Mouse (Mus musculus): ENCODE data around the gene Cdk8. TPM values are rescaled to one million over a fixed set of nuclear protein-coding genes. Genes with fewer than 3 reads are reported as not detected.

Gene Cdk8
- polyA plus RNA-seq, 1 experiment from 2014 or later = 8.4 TPM

- 70% methylated on average over 13 of the region's 13 CpGs for WGBS
- Histone ChIP-seq H3K4me3 (ENCODE audit: low read length) (no peak overlapping the region), H3K27me3 (ENCODE audit: control insufficient read depth, insufficient read depth, low read depth, low read length) (no peaks in the 10 kb centered on the region), H3K4me1 (replicated peaks; ENCODE audit: control insufficient read depth, insufficient read depth, low read length) (no peaks in the 10 kb centered on the region), H3K9ac (ENCODE audit: low read length) (no peak overlapping the region), H3K9me3 (ENCODE audit: control insufficient read depth, low read length) (no peaks in the 10 kb centered on the region), H3K36me3 (ENCODE audit: control insufficient read depth, insufficient read depth, low read length) (peaks cover 16% of the 10 kb centered on the region), H3K27ac (ENCODE audit: low read length) (no peak overlapping the region), H3K4me2 (ENCODE audit: low read depth, low read length) (no peak overlapping the region)
- ATAC-seq (ENCODE audit: low read depth) = no peak
These were observed 51.0 kb downstream of the Cdk8 start for GRCm38 (mm10) chr5:146281884-146282579.

- Histone ChIP-seq H3K4me3 (ENCODE audit: low read length) (no peak overlapping the region), H3K9ac (ENCODE audit: low read length) (no peak overlapping the region), H3K36me3 (ENCODE audit: control insufficient read depth, insufficient read depth, low read length) (peaks cover 17% of the 10 kb centered on the region), H3K9me3 (ENCODE audit: control insufficient read depth, low read length) (no peaks in the 10 kb centered on the region), H3K4me2 (ENCODE audit: low read depth, low read length) (no peak overlapping the region), H3K27ac (ENCODE audit: low read length) (no peak overlapping the region), H3K4me1 (replicated peaks; ENCODE audit: control insufficient read depth, insufficient read depth, low read length) (no peaks in the 10 kb centered on the region), H3K27me3 (ENCODE audit: control insufficient read depth, insufficient read depth, low read depth, low read length) (no peaks in the 10 kb centered on the region)
- 84% methylated on average over 6 of the region's 6 CpGs for WGBS
- no peak for ATAC-seq (ENCODE audit: low read depth)
These were observed 52.9 kb downstream of the Cdk8 start for GRCm38 (mm10) chr5:146283899-146284298.

- 78% methylated on average over 10 of the region's 10 CpGs for WGBS
- Histone ChIP-seq H3K4me2 (ENCODE audit: low read depth, low read length) (no peak overlapping the region), H3K4me1 (replicated peaks; ENCODE audit: control insufficient read depth, insufficient read depth, low read length) (no peaks in the 10 kb centered on the region), H3K4me3 (ENCODE audit: low read length) (no peak overlapping the region), H3K36me3 (ENCODE audit: control insufficient read depth, insufficient read depth, low read length) (peaks cover 17% of the 10 kb centered on the region), H3K9ac (ENCODE audit: low read length) (no peak overlapping the region), H3K9me3 (ENCODE audit: control insufficient read depth, low read length) (no peaks in the 10 kb centered on the region), H3K27ac (ENCODE audit: low read length) (no peak overlapping the region), H3K27me3 (ENCODE audit: control insufficient read depth, insufficient read depth, low read depth, low read length) (no peaks in the 10 kb centered on the region)
- ATAC-seq (ENCODE audit: low read depth) = no peak
These were observed 56.4 kb downstream of the Cdk8 start for GRCm38 (mm10) chr5:146287416-146287815.

- H3K27ac ChIP-seq (ENCODE audit: low read length) = no peak overlapping the region
- H3K4me3 ChIP-seq (ENCODE audit: low read length) = no peak overlapping the region
- H3K4me1 ChIP-seq (replicated peaks; ENCODE audit: control insufficient read depth, insufficient read depth, low read length) = no peaks in the 10 kb centered on the region
- no peak for ATAC-seq (ENCODE audit: low read depth)
- no peaks in the 10 kb centered on the region for H3K27me3 ChIP-seq (ENCODE audit: control insufficient read depth, insufficient read depth, low read depth, low read length)
- no peaks in the 10 kb centered on the region for H3K9me3 ChIP-seq (ENCODE audit: control insufficient read depth, low read length)
- H3K36me3 ChIP-seq (ENCODE audit: control insufficient read depth, insufficient read depth, low read length) = peaks cover 17% of the 10 kb centered on the region
- WGBS = 84% methylated on average over 13 of the region's 13 CpGs
- H3K4me2 ChIP-seq (ENCODE audit: low read depth, low read length) = no peak overlapping the region
- H3K9ac ChIP-seq (ENCODE audit: low read length) = no peak overlapping the region
These were observed 57.0 kb downstream of the Cdk8 start for GRCm38 (mm10) chr5:146288048-146288501.

- no peaks in the 10 kb centered on the region for H3K27me3 ChIP-seq (ENCODE audit: control insufficient read depth, insufficient read depth, low read depth, low read length)
- ATAC-seq (ENCODE audit: low read depth) = no peak
- H3K4me3 ChIP-seq (ENCODE audit: low read length) = no peak overlapping the region
- 44% methylated on average over 7 of the region's 7 CpGs for WGBS
- no peak overlapping the region for H3K4me2 ChIP-seq (ENCODE audit: low read depth, low read length)
- no peak overlapping the region for H3K9ac ChIP-seq (ENCODE audit: low read length)
- H3K4me1 ChIP-seq (replicated peaks; ENCODE audit: control insufficient read depth, insufficient read depth, low read length) = peaks cover 6% of the 10 kb centered on the region; the same call in 1 of the 2 replicates
- H3K36me3 ChIP-seq (ENCODE audit: control insufficient read depth, insufficient read depth, low read length) = peaks cover 9% of the 10 kb centered on the region
- H3K27ac ChIP-seq (ENCODE audit: low read length) = no peak overlapping the region
- H3K9me3 ChIP-seq (ENCODE audit: control insufficient read depth, low read length) = no peaks in the 10 kb centered on the region
These were observed 58.9 kb downstream of the Cdk8 start for GRCm38 (mm10) chr5:146289921-146290320.

- H3K9me3 ChIP-seq (ENCODE audit: control insufficient read depth, low read length) = no peaks in the 10 kb centered on the region
- no peak for ATAC-seq (ENCODE audit: low read depth)
- 41% methylated on average over 5 of the region's 5 CpGs for WGBS
- H3K27ac ChIP-seq (ENCODE audit: low read length) = no peak overlapping the region
- peaks cover 6% of the 10 kb centered on the region; the same call in 1 of the 2 replicates for H3K4me1 ChIP-seq (replicated peaks; ENCODE audit: control insufficient read depth, insufficient read depth, low read length)
- H3K27me3 ChIP-seq (ENCODE audit: control insufficient read depth, insufficient read depth, low read depth, low read length) = no peaks in the 10 kb centered on the region
- H3K9ac ChIP-seq (ENCODE audit: low read length) = no peak overlapping the region
- no peak overlapping the region for H3K4me2 ChIP-seq (ENCODE audit: low read depth, low read length)
- H3K4me3 ChIP-seq (ENCODE audit: low read length) = no peak overlapping the region
- H3K36me3 ChIP-seq (ENCODE audit: control insufficient read depth, insufficient read depth, low read length) = peaks cover 9% of the 10 kb centered on the region
These were observed 59.4 kb downstream of the Cdk8 start for GRCm38 (mm10) chr5:146290446-146290845.

GRCm38 (mm10) chr5:146291560-146291959 is 60.5 kb downstream of the Cdk8 start:
- Histone ChIP-seq H3K9me3 (ENCODE audit: control insufficient read depth, low read length) (no peaks in the 10 kb centered on the region), H3K4me3 (ENCODE audit: low read length) (no peak overlapping the region), H3K4me1 (replicated peaks; ENCODE audit: control insufficient read depth, insufficient read depth, low read length) (peaks cover 6% of the 10 kb centered on the region; the same call in 1 of the 2 replicates), H3K27ac (ENCODE audit: low read length) (no peak overlapping the region), H3K4me2 (ENCODE audit: low read depth, low read length) (no peak overlapping the region), H3K9ac (ENCODE audit: low read length) (no peak overlapping the region), H3K36me3 (ENCODE audit: control insufficient read depth, insufficient read depth, low read length) (peaks cover 8% of the 10 kb centered on the region), H3K27me3 (ENCODE audit: control insufficient read depth, insufficient read depth, low read depth, low read length) (no peaks in the 10 kb centered on the region)
- WGBS = 81% methylated on average over 5 of the region's 5 CpGs
- ATAC-seq (ENCODE audit: low read depth) = no peak

- H3K9me3 ChIP-seq (ENCODE audit: control insufficient read depth, low read length) = no peaks in the 10 kb centered on the region
- peak overlapping the region; percentile 70 for H3K27ac ChIP-seq (ENCODE audit: low read length)
- no peak for ATAC-seq (ENCODE audit: low read depth)
- no peaks in the 10 kb centered on the region for H3K27me3 ChIP-seq (ENCODE audit: control insufficient read depth, insufficient read depth, low read depth, low read length)
- H3K4me2 ChIP-seq (ENCODE audit: low read depth, low read length) = no peak overlapping the region
- no peak overlapping the region for H3K9ac ChIP-seq (ENCODE audit: low read length)
- H3K36me3 ChIP-seq (ENCODE audit: control insufficient read depth, insufficient read depth, low read length) = peaks cover 8% of the 10 kb centered on the region; the same call in 1 of the 2 replicates
- no peak overlapping the region for H3K4me3 ChIP-seq (ENCODE audit: low read length)
- peaks cover 6% of the 10 kb centered on the region; the same call in 1 of the 2 replicates for H3K4me1 ChIP-seq (replicated peaks; ENCODE audit: control insufficient read depth, insufficient read depth, low read length)
- 53% methylated on average over 5 of the region's 5 CpGs for WGBS
These were observed 62.1 kb downstream of the Cdk8 start for GRCm38 (mm10) chr5:146292896-146293680.

Data from lung, embryonic 16.5 days (tissue).